Mouse (Mus musculus) lung, embryonic 16.5 days (tissue): ENCODE measurements at regions not wholly inside any gene's neighbourhood (a gene's known extent, or its start where the extent isn't known, plus 50 kb on each side); places are given as distances from the start of the nearest gene placed in this dataset.

Experiments used
- ATAC-seq: fragments of 200-750 bp; cut with Nextera tagmentation; 2 replicates; pipeline ENCODE4 v1.8.0; 2017; ENCODE audit warnings: low read depth, mild to moderate bottlenecking, moderate library complexity
- H3K27ac ChIP-seq: fragments of 300-500 bp; sonication (generic); 2 replicates; pipeline ENCODE4 v1.5.1; 2014; ENCODE audit warnings: mild to moderate bottlenecking, control low read depth, low read length
- H3K27me3 ChIP-seq: fragments of 300-500 bp; sonication (generic); 2 replicates; pipeline ENCODE4 v1.6.1; 2014; ENCODE audit warnings: low read depth, low read length, mixed read lengths; ENCODE audit not compliant: control insufficient read depth, insufficient read depth
- H3K36me3 ChIP-seq: fragments of 300-500 bp; sonication (generic); 2 replicates; pipeline ENCODE4 v1.6.1; 2014; ENCODE audit warnings: low read length; ENCODE audit not compliant: control insufficient read depth, insufficient read depth
- H3K4me1 ChIP-seq: fragments of 300-500 bp; sonication (generic); replicated peaks from 2 replicates; pipeline ENCODE4 v1.6.1; 2014; ENCODE audit warnings: low read length, mixed read lengths; ENCODE audit not compliant: control insufficient read depth, insufficient read depth
- H3K4me2 ChIP-seq: fragments of 300-500 bp; sonication (generic); 2 replicates; pipeline ENCODE4 v1.6.1; 2014; ENCODE audit warnings: low read depth, low read length, control low read depth
- H3K4me3 ChIP-seq: fragments of 300-500 bp; sonication (generic); 2 replicates; pipeline ENCODE4 v1.5.1; 2014; ENCODE audit warnings: mild to moderate bottlenecking, low read length, control low read depth
- H3K9ac ChIP-seq: fragments of 300-500 bp; sonication (generic); 2 replicates; pipeline ENCODE4 v1.6.1; 2014; ENCODE audit warnings: low read length, control low read depth
- H3K9me3 ChIP-seq: fragments of 300-500 bp; sonication (generic); 2 replicates; pipeline ENCODE4 v1.6.1; 2016; ENCODE audit warnings: low read length; ENCODE audit not compliant: control insufficient read depth
- WGBS: fragments of 180-500 bp; shearing (Covaris S2); extraction: QIAGEN DNeasy Blood & Tissue Kit; methylation state at CpG from one replicate; pipeline ENCODE4 v1.1.7; 2014; 5-methylcytosine and 5-hydroxymethylcytosine counted together

GRCm38 (mm10) chr17:9892776-9893175 lies 223.3 kb upstream of the Pabpc6 start:
- no peaks in the 10 kb centered on the region for H3K36me3 ChIP-seq
- no peak overlapping the region for H3K27ac ChIP-seq
- H3K4me2 ChIP-seq: no peak overlapping the region
- H3K9ac ChIP-seq: no peak overlapping the region
- 88% methylated on average over 5 of the region's 5 CpGs for WGBS
- H3K9me3 ChIP-seq: no peaks in the 10 kb centered on the region
- no peak overlapping the region for H3K4me3 ChIP-seq
- ATAC-seq: no peak
- H3K27me3 ChIP-seq: no peaks in the 10 kb centered on the region
- peaks cover 36% of the 10 kb centered on the region for H3K4me1 ChIP-seq

- peaks cover 37% of the 10 kb centered on the region for H3K4me1 ChIP-seq
- H3K9ac ChIP-seq: no peak overlapping the region
- H3K9me3 ChIP-seq: no peaks in the 10 kb centered on the region
- no peak overlapping the region for H3K27ac ChIP-seq
- H3K4me2 ChIP-seq: no peak overlapping the region
- H3K36me3 ChIP-seq: no peaks in the 10 kb centered on the region
- H3K27me3 ChIP-seq: no peaks in the 10 kb centered on the region
- ATAC-seq: no peak
- WGBS: 58% methylated on average over 9 of the region's 9 CpGs
- H3K4me3 ChIP-seq: no peak overlapping the region
These were observed 222.6 kb upstream of the Pabpc6 start for GRCm38 (mm10) chr17:9892141-9892540.

- WGBS: 68% methylated on average over 4 of the region's 4 CpGs
These were observed 219.0 kb upstream of the Pabpc6 start for GRCm38 (mm10) chr17:9888494-9888893.

GRCm38 (mm10) chr17:9885110-9885509 lies 215.6 kb upstream of the Pabpc6 start:
- no peak for ATAC-seq
- H3K4me1 ChIP-seq: peaks cover 12% of the 10 kb centered on the region; the same call in 1 of the 2 replicates
- H3K4me2 ChIP-seq: no peak overlapping the region
- H3K27ac ChIP-seq: no peak overlapping the region
- H3K4me3 ChIP-seq: no peak overlapping the region
- no peak overlapping the region for H3K9ac ChIP-seq
- H3K27me3 ChIP-seq: no peaks in the 10 kb centered on the region
- 53% methylated on average over 7 of the region's 7 CpGs for WGBS
- no peaks in the 10 kb centered on the region for H3K9me3 ChIP-seq
- H3K36me3 ChIP-seq: no peaks in the 10 kb centered on the region

More at GRCm38 (mm10) chr17:9888494-9888893, 219.0 kb upstream of the Pabpc6 start:
- H3K4me2 ChIP-seq: no peak overlapping the region
- H3K9ac ChIP-seq: no peak overlapping the region
- H3K27ac ChIP-seq: no peak overlapping the region
- H3K36me3 ChIP-seq: no peaks in the 10 kb centered on the region
- no peaks in the 10 kb centered on the region for H3K27me3 ChIP-seq
- peaks cover 12% of the 10 kb centered on the region; the same call in 1 of the 2 replicates for H3K4me1 ChIP-seq
- ATAC-seq: no peak
- no peaks in the 10 kb centered on the region for H3K9me3 ChIP-seq
- H3K4me3 ChIP-seq: no peak overlapping the region

GRCm38 (mm10) chr17:9882639-9883226 lies 213.2 kb upstream of the Pabpc6 start:
- no peaks in the 10 kb centered on the region for H3K9me3 ChIP-seq
- no peak overlapping the region for H3K4me2 ChIP-seq
- no peaks in the 10 kb centered on the region for H3K27me3 ChIP-seq
- H3K9ac ChIP-seq: no peak overlapping the region
- no peak overlapping the region for H3K27ac ChIP-seq
- no peak overlapping the region for H3K4me3 ChIP-seq
- H3K4me1 ChIP-seq: 0 out of 2 replicates have a peak, but pooled peaks cover 4% of the 10 kb centered on the region
- H3K36me3 ChIP-seq: no peaks in the 10 kb centered on the region
- no peak for ATAC-seq
- WGBS: 89% methylated on average over 9 of the region's 9 CpGs

GRCm38 (mm10) chr17:9879556-9880206 lies 210.2 kb upstream of the Pabpc6 start:
- Histone ChIP-seq H3K4me1 (no peaks in the 10 kb centered on the region), H3K4me3 (no peak overlapping the region), H3K27me3 (no peaks in the 10 kb centered on the region), H3K9me3 (no peaks in the 10 kb centered on the region), H3K27ac (no peak overlapping the region), H3K36me3 (no peaks in the 10 kb centered on the region), H3K4me2 (no peak overlapping the region), H3K9ac (no peak overlapping the region)
- no peak for ATAC-seq
- 84% methylated on average over 12 of the region's 12 CpGs for WGBS

- H3K27me3 ChIP-seq: no peaks in the 10 kb centered on the region
- 68% methylated on average over 10 of the region's 10 CpGs for WGBS
These were observed 204.2 kb upstream of the Pabpc6 start for GRCm38 (mm10) chr17:9873695-9874094.

GRCm38 (mm10) chr17:9870237-9870636 lies 200.7 kb upstream of the Pabpc6 start:
- WGBS: 56% methylated on average over 3 of the region's 3 CpGs
- peak; percentile 70 for ATAC-seq
- H3K4me3 ChIP-seq: no peak overlapping the region

More at GRCm38 (mm10) chr17:9873695-9874094, 204.2 kb upstream of the Pabpc6 start:
- Histone ChIP-seq H3K36me3 (no peaks in the 10 kb centered on the region), H3K4me1 (peaks cover 5% of the 10 kb centered on the region), H3K4me2 (no peak overlapping the region), H3K9ac (no peak overlapping the region), H3K4me3 (no peak overlapping the region), H3K9me3 (no peaks in the 10 kb centered on the region), H3K27ac (no peak overlapping the region)
- no peak for ATAC-seq

GRCm38 (mm10) chr17:9868747-9869281 lies 199.3 kb upstream of the Pabpc6 start:
- Histone ChIP-seq H3K9ac (no peak overlapping the region), H3K36me3 (no peaks in the 10 kb centered on the region)
- WGBS: 61% methylated on average over 11 of the region's 11 CpGs

More at GRCm38 (mm10) chr17:9870237-9870636, 200.7 kb upstream of the Pabpc6 start:
- Histone ChIP-seq H3K36me3 (no peaks in the 10 kb centered on the region), H3K4me2 (no peak overlapping the region), H3K9me3 (no peaks in the 10 kb centered on the region), H3K27me3 (no peaks in the 10 kb centered on the region), H3K27ac (no peak overlapping the region), H3K9ac (no peak overlapping the region), H3K4me1 (peaks cover 6% of the 10 kb centered on the region)

More at GRCm38 (mm10) chr17:9868747-9869281, 199.3 kb upstream of the Pabpc6 start:
- H3K27ac ChIP-seq: no peak overlapping the region
- no peaks in the 10 kb centered on the region for H3K27me3 ChIP-seq
- no peak overlapping the region for H3K4me3 ChIP-seq
- peaks cover 6% of the 10 kb centered on the region for H3K4me1 ChIP-seq
- H3K9me3 ChIP-seq: no peaks in the 10 kb centered on the region
- peak; percentile 71 for ATAC-seq
- H3K4me2 ChIP-seq: no peak overlapping the region
